ENCODE assay signal across 14 mouse cellular contexts in the genomic region with DNA sequence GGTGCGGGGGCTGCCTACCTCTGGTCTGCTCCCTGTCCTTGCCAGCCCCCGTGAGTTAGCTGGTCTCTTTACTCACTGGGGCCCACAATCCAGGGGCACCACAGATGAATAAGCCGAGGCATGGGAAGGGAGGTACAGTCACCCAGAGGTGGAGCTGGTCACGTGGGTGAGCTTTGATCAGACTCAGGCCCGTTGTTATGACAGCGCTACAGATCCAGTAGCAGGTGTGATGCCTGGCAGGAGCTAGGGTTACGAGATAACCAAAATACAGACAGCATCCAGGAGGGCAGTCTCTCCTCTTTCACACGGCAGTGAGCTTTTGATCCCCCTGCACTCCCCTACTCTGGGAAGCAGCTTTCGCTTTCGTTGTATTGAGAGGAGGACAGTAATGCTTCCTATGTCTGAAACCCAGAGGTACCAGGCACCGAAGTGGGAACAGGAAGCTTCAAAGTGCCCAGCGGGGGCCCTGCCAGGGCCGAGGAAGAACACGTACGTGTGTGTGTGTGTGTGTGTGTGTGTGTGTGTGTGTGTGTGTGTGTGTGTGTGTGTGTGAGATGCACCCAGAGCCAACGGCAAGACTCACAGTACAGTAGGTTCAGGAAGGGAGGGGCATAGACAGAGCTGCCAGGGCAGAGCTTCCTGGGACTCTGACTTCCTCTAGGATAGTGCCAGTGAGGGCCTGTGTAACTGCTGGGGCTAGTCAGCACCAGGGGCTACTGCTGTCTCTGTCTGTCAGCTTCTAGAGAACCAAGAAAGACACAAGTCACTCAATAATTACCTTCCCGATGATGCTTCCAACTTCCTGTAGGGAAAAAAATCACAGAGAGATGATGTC.
DNase-seq lines count a peak whose midpoint lies in the region; ATAC-seq and TF ChIP-seq lines count a peak whose summit lies in the region.
"Had no signal": no experiment of that assay in that cellular context is flagged by ENCODE, and none has a peak within 500 bp of the region (broad histone marks: within the 10 kb centered on the region; RNA-seq: fewer than 3 reads in every experiment).

No protein-coding gene starts in this region.

- 0 out of 2 replicates have a peak, but pooled peaks have one; percentile 28 for ATAC-seq in heart, embryonic 13.5 days (ENCODE audit: extremely low read depth, insufficient number of reproducible peaks, low FRiP score, low TSS enrichment)
- peak; percentile 85 for ATAC-seq in CD4-positive, CD25-positive, alpha-beta regulatory T cell, adult 4 months
- ATAC-seq in inflammation-experienced regulatory T-cells, adult 6 months: peak; percentile 78
- ATAC-seq: forebrain, embryonic 13.5 days had no signal

- H3K4me3 ChIP-seq in heart, embryonic 13.5 days: no peak overlapping the region
- H3K4me3 ChIP-seq in olfactory bulb, adult 2 months (ENCODE audit: insufficient read depth, low read depth, low read length): no peak overlapping the region
- H3K4me3 ChIP-seq: forebrain, embryonic 13.5 days; limb, embryonic 15.5 days; midbrain, embryonic 12.5 days had no signal

- WGBS in heart, embryonic 13.5 days: 62% methylated on average over 17 of the region's 17 CpGs
- WGBS in olfactory bulb, adult 2 months: 63% methylated on average over 17 of the region's 17 CpGs

- peak overlapping the region; percentile 27 for H3K4me2 ChIP-seq in heart, embryonic 13.5 days
- H3K4me2 ChIP-seq: forebrain, embryonic 13.5 days; limb, embryonic 15.5 days; midbrain, embryonic 12.5 days had no signal

- no peaks in the 10 kb centered on the region for H3K27me3 ChIP-seq in heart, embryonic 13.5 days (replicated peaks)
- H3K27me3 ChIP-seq: forebrain, embryonic 13.5 days; limb, embryonic 15.5 days; midbrain, embryonic 12.5 days had no signal

- H3K36me3 ChIP-seq in heart, embryonic 13.5 days: no peaks in the 10 kb centered on the region

- H3K9me3 ChIP-seq in heart, embryonic 13.5 days: no peaks in the 10 kb centered on the region
- H3K9me3 ChIP-seq: forebrain, embryonic 13.5 days; limb, embryonic 15.5 days; midbrain, embryonic 12.5 days had no signal

- intact Hi-C loops in heart, postnatal 36 days (cut with DNase I): no loop called here
- intact Hi-C loops in gastrocnemius, postnatal 14 days (cut with DNase I; ENCODE audit: low total_unique reads): no loop called here

- TF ChIP-seq POLR2A in olfactory bulb, adult 2 months (IDR thresholded peaks at IDR 0.05; ENCODE audit: insufficient read depth, low read depth, low read length): no peak

- H3K27ac ChIP-seq in heart, embryonic 13.5 days (replicated peaks): no peak overlapping the region
- peak overlapping the region; percentile 20; the same call in 1 of the 2 replicates for H3K27ac ChIP-seq in olfactory bulb, adult 2 months (ENCODE audit: insufficient read depth, low read depth, low read length)
- H3K27ac ChIP-seq: forebrain, embryonic 13.5 days; limb, embryonic 15.5 days; midbrain, embryonic 12.5 days had no signal

- no peak for TF ChIP-seq CTCF in olfactory bulb, adult 2 months (IDR thresholded peaks at IDR 0.05; ENCODE audit: insufficient read depth, low read depth, low read length)

- H3K9ac ChIP-seq in heart, embryonic 13.5 days: peak overlapping the region; percentile 29; the same call in 1 of the 2 replicates
- H3K9ac ChIP-seq: forebrain, embryonic 13.5 days; limb, embryonic 15.5 days; midbrain, embryonic 12.5 days had no signal

- no peak for DNase-seq in heart, postnatal 36 days
- DNase-seq in gastrocnemius, postnatal 14 days: no peak
- no peak for DNase-seq in adrenal gland, adult 8-10 months
- no peak for DNase-seq in urinary bladder, postnatal 36 days (ENCODE audit: low spot score in 2 of 2)
- DNase-seq: adrenal gland, adult 2 months; heart, postnatal 4 days; kidney, postnatal 25 days had no signal

- peaks cover 37% of the 10 kb centered on the region for H3K4me1 ChIP-seq in heart, embryonic 13.5 days
- H3K4me1 ChIP-seq in olfactory bulb, adult 2 months (ENCODE audit: control insufficient read depth, insufficient read depth, low read length): peaks cover 54% of the 10 kb centered on the region
- H3K4me1 ChIP-seq: forebrain, embryonic 13.5 days; midbrain, embryonic 12.5 days had no signal

Comparison
In these comparisons a context has a peak if more than half of its experiments do, and no peak if none do; other contexts are left out.
1. ATAC-seq: peak in every context shown above with its lines; median percentile 85 in CD4-positive, CD25-positive, alpha-beta regulatory T cell, adult 4 months; 78 in inflammation-experienced regulatory T-cells, adult 6 months; 28 in heart, embryonic 13.5 days.